Mouse (Mus musculus) C2C12 (cell line): ENCODE data around the gene Ankfy1.

Experiments
- CEBPB ChIP-seq: IDR thresholded peaks from one replicate; pipeline ENCODE4 v1.6.1; 2011; ENCODE audit warnings: low read depth, mild to moderate bottlenecking, control low read depth, moderate library complexity
- CTCF ChIP-seq: IDR thresholded peaks from one replicate; pipeline ENCODE4 v1.5.1; 2011; ENCODE audit not compliant: control insufficient read depth, insufficient read depth, insufficient read length
- FOSL1 ChIP-seq: IDR thresholded peaks from one replicate; pipeline ENCODE4 v1.8.0; 2011; ENCODE audit warnings: mild to moderate bottlenecking, low read length; ENCODE audit not compliant: poor library complexity, insufficient read depth, severe bottlenecking
- MAX ChIP-seq: IDR thresholded peaks from one replicate; pipeline ENCODE4 v1.6.1; 2011; ENCODE audit warnings: mild to moderate bottlenecking, control low read depth
- MYOD1 ChIP-seq: IDR thresholded peaks from one replicate; pipeline ENCODE4 v1.6.1; 2011; ENCODE audit warnings: low read depth; ENCODE audit not compliant: control insufficient read depth, insufficient read length
- MYOG ChIP-seq: IDR thresholded peaks from one replicate; pipeline ENCODE4 v1.6.1; 2011; ENCODE audit not compliant: control insufficient read depth, insufficient read length; ENCODE audit errors: extremely low read depth
- USF1 ChIP-seq: IDR thresholded peaks from one replicate; pipeline ENCODE4 v1.6.1; 2011; ENCODE audit warnings: low read depth, mild to moderate bottlenecking, control low read depth, moderate library complexity

GRCm38 (mm10) chr11:72771461-72771860, 81.7 kb downstream of the Ankfy1 start:
- TF ChIP-seq USF1, result peak; percentile 42
- no peak for TF ChIP-seq CTCF
- no peak for TF ChIP-seq CEBPB
- TF ChIP-seq MAX, result no peak
- TF ChIP-seq MYOD1, result no peak
- TF ChIP-seq FOSL1, result no peak
- TF ChIP-seq MYOG, result no peak
